Mouse (Mus musculus): ENCODE measurements around the gene Cfap36. TPM values are rescaled to one million over a fixed set of nuclear protein-coding genes. Genes with fewer than 3 reads are reported as not detected.
A peak's percentile ranks its signal among the peaks of the same experiment; 100 is the strongest.

Cfap36 gene
- total and polyA plus RNA-seq, 3 experiments = 32.9 to 70.4 (median 51.7) TPM

DNA sequence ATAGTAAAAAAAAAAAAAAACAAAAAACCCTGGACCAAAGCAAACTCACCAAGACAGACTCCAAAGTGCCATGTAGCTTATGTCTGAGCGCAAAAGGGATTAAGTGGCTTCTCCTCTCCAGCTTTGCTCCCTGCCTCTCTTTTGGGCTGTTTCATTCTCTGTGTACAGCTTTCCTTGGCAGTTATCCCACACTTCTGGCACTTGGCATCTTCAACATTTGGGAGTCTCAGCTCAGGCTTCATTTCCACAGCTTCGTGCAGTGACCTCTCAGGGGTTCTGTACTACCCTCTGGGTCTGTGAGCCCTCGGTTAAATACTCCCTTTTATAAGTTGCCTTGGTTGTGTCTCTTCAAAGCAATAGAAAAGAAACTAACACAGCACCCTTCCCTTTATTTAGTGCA lies 66.6 kb downstream of the Cfap36 start:
- H3K4me1 ChIP-seq (ENCODE audit: insufficient read depth, low read depth, low read length) = peaks cover 3% of the 10 kb centered on the region; the same call in 1 of the 2 replicates
- ATAC-seq (ENCODE audit: extremely low read depth, insufficient number of reproducible peaks, low FRiP score, poor library complexity, severe bottlenecking) = no peak
- peaks cover 61% of the 10 kb centered on the region for H3K36me3 ChIP-seq (replicated peaks)
- H3K9me3 ChIP-seq (replicated peaks) = no peaks in the 10 kb centered on the region
- DNase-seq (ENCODE audit: low spot score) = no peak
- H3K4me3 ChIP-seq (ENCODE audit: low read depth, low read length) = no peak overlapping the region
- no peak for TF ChIP-seq CTCF (IDR thresholded peaks at IDR 0.05; ENCODE audit: low read depth, low read length)
- TF ChIP-seq TAL1 (conservative IDR thresholded peaks at IDR 0.05; ENCODE audit: low read depth, low read length) = no peak
- no peak for TF ChIP-seq POLR2AphosphoS5 (IDR thresholded peaks at IDR 0.05; ENCODE audit: insufficient replicate concordance, low read depth, low read length)
- no peaks in the 10 kb centered on the region for H3K27me3 ChIP-seq (ENCODE audit: insufficient read depth, low read length)

DNA sequence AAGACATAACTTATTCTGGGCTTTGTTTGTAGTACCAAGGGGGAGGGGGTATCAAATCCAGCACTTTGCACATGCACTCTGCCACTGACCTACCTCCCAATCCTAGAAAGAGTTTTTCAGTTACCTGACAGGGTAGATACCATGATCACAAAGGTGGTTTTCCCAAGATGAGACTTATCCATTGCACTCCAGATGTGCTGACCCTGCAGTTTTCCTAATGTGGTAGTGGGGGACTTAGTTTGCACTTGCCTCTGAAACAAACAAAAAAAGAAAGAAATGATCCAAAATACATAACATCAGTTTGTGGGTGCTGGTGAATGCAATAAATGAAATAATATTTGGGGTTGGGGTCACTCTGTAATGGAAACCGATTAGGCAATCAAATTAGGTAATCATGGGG lies 67.9 kb downstream of the Cfap36 start:
- TF ChIP-seq POLR2AphosphoS5 (IDR thresholded peaks at IDR 0.05; ENCODE audit: insufficient replicate concordance, low read depth, low read length) (no peak), CTCF (IDR thresholded peaks at IDR 0.05; ENCODE audit: low read depth, low read length) (no peak), GATA2 (IDR thresholded peaks at IDR 0.05; ENCODE audit: borderline replicate concordance, low read depth, low read length) (no peak), GATA1 (IDR thresholded peaks at IDR 0.05; ENCODE audit: borderline replicate concordance, low read length) (no peak), TAL1 (conservative IDR thresholded peaks at IDR 0.05; ENCODE audit: low read depth, low read length) (no peak)
- Histone ChIP-seq H3K4me3 (ENCODE audit: low read depth, low read length) (no peak overlapping the region), H3K27me3 (ENCODE audit: insufficient read depth, low read length) (no peaks in the 10 kb centered on the region), H3K36me3 (replicated peaks) (peaks cover 48% of the 10 kb centered on the region), H3K4me1 (ENCODE audit: insufficient read depth, low read depth, low read length) (peaks cover 3% of the 10 kb centered on the region; the same call in 1 of the 2 replicates), H3K9me3 (replicated peaks) (no peaks in the 10 kb centered on the region)
- ATAC-seq (ENCODE audit: extremely low read depth, insufficient number of reproducible peaks, low FRiP score, poor library complexity, severe bottlenecking) (no peak), DNase-seq (ENCODE audit: low spot score) (no peak)

DNA sequence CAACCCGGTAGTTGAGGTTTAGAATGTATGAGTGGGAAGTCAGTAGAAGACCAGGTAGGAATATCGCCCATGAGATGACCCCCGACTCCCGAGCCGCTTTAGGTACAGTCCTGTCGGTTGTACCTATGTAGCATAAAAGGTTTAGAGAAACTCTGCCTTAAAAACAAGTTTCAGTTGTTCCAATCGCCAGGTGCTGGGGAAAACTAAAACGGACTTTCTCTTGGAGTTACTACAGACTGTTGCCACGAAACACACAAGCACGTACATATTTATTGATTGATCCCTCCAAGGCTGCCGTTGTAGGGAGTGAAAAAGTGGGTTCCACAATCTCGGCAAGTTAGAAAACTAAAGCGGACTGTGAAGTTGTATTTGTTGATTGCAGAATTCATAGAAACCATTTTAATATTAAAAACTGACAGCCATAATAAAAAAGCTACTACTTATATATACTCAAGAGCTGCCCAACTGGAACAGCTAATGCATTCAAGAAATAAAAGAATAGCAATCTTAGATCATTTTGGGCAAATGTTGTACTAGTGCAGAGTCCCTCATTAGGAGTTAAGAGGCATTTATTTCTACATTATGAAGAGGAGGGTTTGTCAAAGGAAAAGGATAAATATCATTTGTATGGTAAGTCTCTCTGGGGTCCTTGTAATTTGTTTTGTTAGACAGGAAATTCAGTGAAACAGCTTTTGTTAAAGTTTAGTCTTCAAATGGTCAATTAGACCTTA lies 73.3 kb downstream of the Cfap36 start:
- peaks cover 22% of the 10 kb centered on the region for H3K4me1 ChIP-seq (ENCODE audit: insufficient read depth, low read depth, low read length)
- no peak for ATAC-seq (ENCODE audit: extremely low read depth, insufficient number of reproducible peaks, low FRiP score, poor library complexity, severe bottlenecking)
- H3K9me3 ChIP-seq (replicated peaks) = no peaks in the 10 kb centered on the region
- TF ChIP-seq GATA2 (IDR thresholded peaks at IDR 0.05; ENCODE audit: borderline replicate concordance, low read depth, low read length) (no peak), TAL1 (conservative IDR thresholded peaks at IDR 0.05; ENCODE audit: low read depth, low read length) (no peak), CTCF (IDR thresholded peaks at IDR 0.05; ENCODE audit: low read depth, low read length) (no peak), POLR2AphosphoS5 (IDR thresholded peaks at IDR 0.05; ENCODE audit: insufficient replicate concordance, low read depth, low read length) (no peak), GATA1 (IDR thresholded peaks at IDR 0.05; ENCODE audit: borderline replicate concordance, low read length) (no peak)
- H3K4me3 ChIP-seq (ENCODE audit: low read depth, low read length) = peak overlapping the region; percentile 99
- no peak for DNase-seq (ENCODE audit: low spot score)
- H3K27me3 ChIP-seq (ENCODE audit: insufficient read depth, low read length) = no peaks in the 10 kb centered on the region
- H3K36me3 ChIP-seq (replicated peaks) = peaks cover 20% of the 10 kb centered on the region

DNA sequence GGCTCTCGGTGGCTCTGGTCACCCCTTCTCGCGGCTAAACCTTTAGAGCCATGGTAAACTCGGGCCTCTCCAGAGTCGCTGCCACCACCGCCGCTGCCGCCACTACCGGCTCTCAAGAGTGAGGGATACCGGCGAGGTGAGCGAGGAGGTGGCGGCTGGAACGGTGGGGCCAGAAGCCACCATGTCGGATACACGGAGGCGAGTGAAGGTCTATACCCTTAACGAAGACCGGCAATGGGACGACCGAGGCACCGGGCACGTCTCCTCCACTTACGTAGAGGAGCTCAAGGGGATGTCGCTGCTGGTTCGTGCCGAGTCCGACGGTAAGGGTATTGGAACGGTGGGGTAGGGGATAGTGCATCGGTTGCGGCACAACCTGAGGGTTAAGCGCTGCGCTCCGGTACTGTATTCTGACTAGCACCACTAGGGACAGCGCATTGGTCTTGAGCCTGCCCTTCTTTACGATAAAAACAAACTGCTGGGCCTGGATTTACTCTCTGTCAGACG lies 74.0 kb downstream of the Cfap36 start:
- peak overlapping the region; percentile 99 for H3K4me3 ChIP-seq (ENCODE audit: low read depth, low read length)
- H3K9me3 ChIP-seq (replicated peaks) = no peaks in the 10 kb centered on the region
- DNase-seq (ENCODE audit: low spot score) (peak; percentile 26), ATAC-seq (ENCODE audit: extremely low read depth, insufficient number of reproducible peaks, low FRiP score, poor library complexity, severe bottlenecking) (peak; percentile 58)
- H3K4me1 ChIP-seq (ENCODE audit: insufficient read depth, low read depth, low read length) = peaks cover 22% of the 10 kb centered on the region
- H3K27me3 ChIP-seq (ENCODE audit: insufficient read depth, low read length) = no peaks in the 10 kb centered on the region
- H3K36me3 ChIP-seq (replicated peaks) = peaks cover 19% of the 10 kb centered on the region
- TF ChIP-seq GATA2 (IDR thresholded peaks at IDR 0.05; ENCODE audit: borderline replicate concordance, low read depth, low read length) (no peak), POLR2AphosphoS5 (IDR thresholded peaks at IDR 0.05; ENCODE audit: insufficient replicate concordance, low read depth, low read length) (no peak), CTCF (IDR thresholded peaks at IDR 0.05; ENCODE audit: low read depth, low read length) (peak; percentile 27; the same call in 1 of the 2 replicates)

DNA sequence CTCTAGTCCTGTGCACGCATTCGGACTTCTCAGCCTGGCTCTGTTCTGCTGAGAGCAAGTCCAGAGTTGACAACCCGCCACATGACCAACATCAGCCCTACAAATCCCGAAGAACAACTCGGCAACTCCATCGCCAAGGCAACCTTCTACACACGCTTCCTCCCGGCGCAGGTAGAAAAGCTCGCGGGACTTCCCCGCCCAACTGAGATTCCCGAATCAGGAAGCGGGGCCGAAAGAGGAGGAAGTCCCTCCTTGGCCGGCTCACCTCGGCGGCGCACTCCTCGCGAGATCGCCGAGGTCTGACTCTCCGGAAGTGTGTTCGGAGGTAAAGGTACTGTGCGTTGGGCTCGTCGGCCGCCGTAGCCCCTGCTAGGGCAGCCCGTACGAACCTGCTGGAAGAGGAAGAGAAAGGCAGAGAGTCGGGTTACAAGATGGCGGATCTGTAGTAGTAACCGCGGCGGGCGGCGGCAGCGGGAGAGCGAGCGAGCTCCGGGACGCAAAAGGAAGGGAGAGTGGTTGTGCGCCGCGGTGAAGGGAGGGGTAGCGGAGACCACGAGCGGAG lies 74.6 kb downstream of the Cfap36 start, which contains the start of gene Ppp4r3b:
Ppp4r3b (plus strand) TSS at position 328 of the 562 bp plus-strand sequence.
- DNase-seq (ENCODE audit: low spot score) (peak; percentile 88), ATAC-seq (ENCODE audit: extremely low read depth, insufficient number of reproducible peaks, low FRiP score, poor library complexity, severe bottlenecking) (peak; percentile 89)
- H3K4me3 ChIP-seq (ENCODE audit: low read depth, low read length) = peak within 1 kb of the TSS; percentile 99
- TF ChIP-seq GATA1 (IDR thresholded peaks at IDR 0.05; ENCODE audit: borderline replicate concordance, low read length) (no peak), TAL1 (conservative IDR thresholded peaks at IDR 0.05; ENCODE audit: low read depth, low read length) (no peak), GATA2 (IDR thresholded peaks at IDR 0.05; ENCODE audit: borderline replicate concordance, low read depth, low read length) (no peak)
- H3K27me3 ChIP-seq (ENCODE audit: insufficient read depth, low read length) = no peaks in the 10 kb centered on the region
- H3K36me3 ChIP-seq (replicated peaks) = peaks cover 17% of the 10 kb centered on the region
- H3K4me1 ChIP-seq (ENCODE audit: insufficient read depth, low read depth, low read length) = peaks cover 24% of the 10 kb centered on the region
- H3K9me3 ChIP-seq (replicated peaks) = no peaks in the 10 kb centered on the region

DNA sequence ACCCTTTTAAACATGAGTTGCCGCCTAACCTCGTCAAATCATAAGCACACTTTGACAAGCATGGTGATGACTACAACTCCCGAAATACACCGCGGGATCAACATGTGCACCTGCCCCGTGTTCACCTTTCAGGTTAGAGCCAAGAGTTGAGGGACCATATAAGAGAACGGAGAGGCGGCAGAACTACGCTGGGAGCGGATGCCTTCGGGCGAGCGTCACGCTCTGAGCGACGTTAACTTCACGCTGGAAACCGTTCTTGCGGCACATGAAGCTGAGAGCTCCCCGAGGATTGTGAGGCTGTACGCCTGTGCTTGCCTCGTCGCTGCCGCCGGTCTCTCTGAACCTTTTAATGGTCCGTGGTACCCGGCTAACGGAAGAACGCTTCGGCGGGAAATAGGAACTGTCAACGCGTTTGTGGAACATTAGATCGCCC lies 75.2 kb downstream of the Cfap36 start:
- H3K4me3 ChIP-seq (ENCODE audit: low read depth, low read length) = peak overlapping the region; percentile 99
- no peak for ATAC-seq (ENCODE audit: extremely low read depth, insufficient number of reproducible peaks, low FRiP score, poor library complexity, severe bottlenecking)
- no peaks in the 10 kb centered on the region for H3K27me3 ChIP-seq (ENCODE audit: insufficient read depth, low read length)
- peaks cover 27% of the 10 kb centered on the region for H3K4me1 ChIP-seq (ENCODE audit: insufficient read depth, low read depth, low read length)
- DNase-seq (ENCODE audit: low spot score) = peak; percentile 12
- H3K36me3 ChIP-seq (replicated peaks) = peaks cover 18% of the 10 kb centered on the region
- TF ChIP-seq TAL1 (conservative IDR thresholded peaks at IDR 0.05; ENCODE audit: low read depth, low read length) (no peak), POLR2AphosphoS5 (IDR thresholded peaks at IDR 0.05; ENCODE audit: insufficient replicate concordance, low read depth, low read length) (no peak), CTCF (IDR thresholded peaks at IDR 0.05; ENCODE audit: low read depth, low read length) (no peak), GATA1 (IDR thresholded peaks at IDR 0.05; ENCODE audit: borderline replicate concordance, low read length) (no peak), GATA2 (IDR thresholded peaks at IDR 0.05; ENCODE audit: borderline replicate concordance, low read depth, low read length) (no peak)
- no peaks in the 10 kb centered on the region for H3K9me3 ChIP-seq (replicated peaks)

Other genes with a start within 250 kb of the Cfap36 start
- gene Pnpt1, start 116.7 kb downstream of the Cfap36 start, total RNA-seq (2014; fragmentation: Nextera tagmentation) = 69.2 and 87.0 TPM in 2 replicates
- 67.6 and 68.7 TPM in 2 replicates for gene Pnpt1, start 116.7 kb downstream of the Cfap36 start, total RNA-seq (2017)
- 202 and 234 TPM in 2 replicates for gene Pnpt1, start 116.7 kb downstream of the Cfap36 start, polyA plus RNA-seq (2012)
- gene Ppp4r3b, start 74.5 kb downstream of the Cfap36 start, total RNA-seq (2014; fragmentation: Nextera tagmentation) = 142 and 152 TPM in 2 replicates
- gene Ppp4r3b, start 74.5 kb downstream of the Cfap36 start, total RNA-seq (2017) = 185 and 225 TPM in 2 replicates
- 34.0 and 35.6 TPM in 2 replicates for gene Ppp4r3b, start 74.5 kb downstream of the Cfap36 start, polyA plus RNA-seq (2012)
- 85.9 and 86.2 TPM in 2 replicates for gene Ccdc88a, start 126.2 kb upstream of the Cfap36 start, total RNA-seq (2014; fragmentation: Nextera tagmentation)
- 37.5 and 52.6 TPM in 2 replicates for gene Ccdc88a, start 126.2 kb upstream of the Cfap36 start, total RNA-seq (2017)
- 13.0 and 15.6 TPM in 2 replicates for gene Ccdc88a, start 126.2 kb upstream of the Cfap36 start, polyA plus RNA-seq (2012)

All from G1E (cell line).